Mouse (Mus musculus) lung, postnatal 25 days (tissue): ENCODE data around the gene Dlg2.

ENCODE experiments used
- DNase-seq: peaks from one replicate; pipeline ENCODE4 v3.0.0; 2022; ENCODE audit warnings: low spot score

Dlg2 gene

DNA sequence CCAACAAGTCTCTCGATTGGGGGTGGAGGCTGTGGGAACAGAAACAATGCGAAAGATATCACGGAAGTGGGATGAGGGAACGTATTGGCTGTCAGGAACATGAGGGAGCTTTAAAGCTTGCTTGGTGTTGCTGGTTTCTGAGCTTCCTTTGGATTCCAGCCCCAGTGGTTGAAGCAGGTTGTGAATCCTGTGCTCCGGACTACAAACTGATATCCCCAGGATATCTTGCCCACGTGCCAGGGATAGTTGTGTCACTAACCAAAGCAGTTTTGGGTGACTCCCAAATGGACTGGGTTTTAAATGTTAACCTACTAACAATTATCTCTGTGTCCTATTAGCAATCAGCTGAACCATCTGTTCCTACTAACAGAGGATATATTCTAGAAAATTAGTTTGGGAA is 1099.7 kb downstream of the Dlg2 start:
- DNase-seq: no peak

DNA sequence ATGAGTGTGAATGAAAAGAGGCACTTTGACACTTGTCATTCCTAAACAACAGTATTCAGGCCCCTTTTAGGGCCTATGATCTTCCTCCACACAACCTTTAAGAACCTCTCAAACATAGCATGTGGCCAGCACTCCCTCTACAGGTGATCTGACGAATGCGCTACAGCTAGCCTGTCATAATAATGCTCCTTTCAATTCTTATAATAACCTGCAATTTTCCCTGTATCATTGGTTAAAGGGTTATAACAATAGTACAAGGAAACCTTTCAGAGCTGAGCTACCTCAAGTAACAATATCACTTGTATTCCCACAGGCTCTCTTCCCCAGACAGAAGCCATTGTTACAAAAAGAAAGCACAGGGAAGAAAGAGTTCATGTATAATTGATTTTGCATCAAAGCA is 1105.7 kb downstream of the Dlg2 start:
- DNase-seq: no peak

DNA sequence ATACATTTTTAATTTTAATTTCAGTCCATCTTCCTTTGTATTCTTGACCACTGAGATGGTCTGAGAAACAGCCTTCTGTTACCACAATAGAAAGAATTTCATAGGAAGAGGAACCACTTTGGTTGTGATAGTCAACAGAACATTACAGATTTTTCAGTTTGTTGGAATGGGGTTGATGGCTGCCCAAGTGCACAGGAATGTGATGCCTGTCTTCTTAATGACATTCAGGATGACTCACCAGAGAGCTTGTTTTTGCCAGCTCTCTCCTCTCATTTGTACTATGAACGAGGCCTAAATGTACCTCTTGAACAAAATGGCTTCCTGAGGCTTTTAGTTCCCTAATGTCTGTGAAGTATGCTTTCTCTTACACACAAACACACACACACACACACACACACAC is 1107.1 kb downstream of the Dlg2 start:
- DNase-seq: no peak

DNA sequence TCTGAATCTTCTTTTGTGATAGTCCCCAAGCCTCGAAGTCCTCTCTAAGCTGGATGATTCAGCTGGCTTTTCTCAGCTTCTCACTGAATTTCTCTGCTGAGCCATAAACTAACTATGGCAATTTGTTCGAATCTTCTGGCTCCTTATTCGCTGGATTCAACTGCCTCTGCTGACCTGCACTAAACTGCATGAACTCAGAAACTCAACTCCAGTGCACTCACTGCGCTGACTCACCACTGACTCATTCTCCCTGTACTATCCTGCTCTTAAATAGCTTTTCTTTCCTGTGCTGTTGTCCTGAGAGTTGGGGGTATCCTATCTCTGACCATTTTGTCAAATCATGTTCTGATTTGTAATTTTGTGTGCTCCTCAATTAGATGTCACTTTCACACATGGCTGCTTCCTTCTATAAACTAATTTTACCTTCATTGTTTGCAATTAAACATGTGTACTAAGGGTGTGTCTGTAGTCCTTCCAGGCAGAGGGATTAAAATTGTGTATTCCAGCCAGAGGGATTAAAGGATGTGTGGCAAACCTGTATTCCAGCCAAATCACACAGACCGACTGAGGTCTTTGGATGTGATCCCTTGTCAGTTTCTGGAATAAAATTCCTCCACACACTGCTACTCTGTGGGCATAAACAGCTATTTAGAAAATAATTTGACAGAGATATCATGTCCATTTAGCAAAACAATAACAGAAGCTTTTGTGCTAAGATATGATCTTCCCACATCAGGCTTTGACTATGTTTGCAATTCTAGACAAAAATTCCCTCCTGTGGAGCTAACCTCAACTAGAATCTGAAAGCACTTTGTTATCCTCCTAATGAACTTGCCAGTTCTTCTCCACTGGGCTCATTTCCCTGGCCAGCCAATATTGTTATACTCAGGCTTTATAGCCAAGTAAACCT is 1115.0 kb downstream of the Dlg2 start:
- DNase-seq: no peak

DNA sequence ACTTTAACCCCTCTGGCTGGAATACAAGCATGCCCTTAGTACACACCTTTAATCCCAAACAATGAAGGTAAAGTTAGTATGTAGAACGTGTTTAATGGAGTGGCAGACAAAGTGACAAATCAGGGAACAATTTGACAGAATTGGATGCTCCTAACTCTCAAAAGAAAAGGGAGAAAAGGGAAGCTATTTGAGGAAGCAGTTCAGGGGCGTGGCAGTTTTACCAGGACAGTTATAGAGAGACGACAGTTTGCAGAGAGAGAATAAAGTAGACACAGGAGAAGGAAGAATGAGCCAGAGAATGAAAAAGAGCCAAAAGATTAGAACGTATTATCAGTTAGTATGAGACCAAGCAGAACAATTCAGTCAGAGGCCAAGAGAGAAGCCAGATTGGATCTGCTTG is 1122.1 kb downstream of the Dlg2 start:
- no peak for DNase-seq

DNA sequence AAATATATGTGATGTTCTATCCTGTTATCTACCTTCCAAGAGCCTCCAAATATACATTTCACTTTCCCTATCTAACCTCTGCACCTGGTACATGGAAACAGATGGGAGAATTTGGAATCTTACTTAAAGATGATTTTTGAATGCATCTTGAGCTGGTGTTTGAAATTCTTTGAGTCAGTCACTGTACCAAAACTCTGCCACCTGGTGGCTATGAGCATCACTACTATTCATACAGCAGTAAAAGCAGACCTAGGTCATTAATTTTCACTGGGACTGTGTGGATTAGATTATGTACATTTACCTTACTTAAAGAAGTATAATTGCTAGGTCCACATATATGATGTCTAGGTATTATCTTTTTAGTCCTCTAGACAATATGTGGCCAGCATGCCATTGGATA is 1124.8 kb downstream of the Dlg2 start:
- DNase-seq: no peak

DNA sequence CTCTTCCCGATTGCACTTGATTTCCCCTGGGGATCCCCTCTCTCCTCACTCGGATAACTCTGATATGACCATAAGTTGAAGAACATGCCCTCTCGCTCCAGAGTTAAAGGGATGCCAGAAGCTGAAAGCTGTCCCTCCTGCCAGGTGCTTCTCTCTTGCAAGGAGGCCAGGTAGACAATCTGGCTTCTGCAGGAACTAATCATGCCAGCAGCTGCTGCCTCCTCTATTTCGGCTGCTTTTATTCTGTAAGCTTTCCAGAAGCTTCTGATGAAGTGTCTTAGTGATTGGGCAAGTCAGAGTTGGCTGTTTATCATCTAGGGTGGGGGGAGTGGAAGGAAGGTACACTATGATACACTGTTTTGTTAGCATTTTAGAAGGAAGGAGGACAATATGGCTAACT is 1127.1 kb downstream of the Dlg2 start:
- no peak for DNase-seq

DNA sequence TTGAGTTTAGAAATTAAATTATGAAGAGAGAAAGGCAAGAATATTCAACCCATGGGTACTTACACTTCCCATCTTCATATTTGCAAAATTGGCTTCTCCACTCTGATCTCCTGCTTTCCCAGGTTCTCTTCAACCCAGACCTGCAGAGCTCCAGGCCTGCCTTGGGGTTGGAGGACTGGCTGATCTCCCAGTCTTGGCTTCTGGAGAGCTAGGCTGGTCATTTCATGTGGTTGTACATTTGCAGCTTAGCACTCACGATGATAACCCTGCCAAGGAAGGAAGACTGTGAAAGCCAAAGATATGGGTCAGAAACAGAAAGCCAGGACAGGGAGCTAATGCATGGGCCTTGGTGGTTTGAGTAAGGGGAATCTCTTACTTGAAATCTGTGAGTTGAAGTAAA is 1176.6 kb downstream of the Dlg2 start:
- DNase-seq: no peak

DNA sequence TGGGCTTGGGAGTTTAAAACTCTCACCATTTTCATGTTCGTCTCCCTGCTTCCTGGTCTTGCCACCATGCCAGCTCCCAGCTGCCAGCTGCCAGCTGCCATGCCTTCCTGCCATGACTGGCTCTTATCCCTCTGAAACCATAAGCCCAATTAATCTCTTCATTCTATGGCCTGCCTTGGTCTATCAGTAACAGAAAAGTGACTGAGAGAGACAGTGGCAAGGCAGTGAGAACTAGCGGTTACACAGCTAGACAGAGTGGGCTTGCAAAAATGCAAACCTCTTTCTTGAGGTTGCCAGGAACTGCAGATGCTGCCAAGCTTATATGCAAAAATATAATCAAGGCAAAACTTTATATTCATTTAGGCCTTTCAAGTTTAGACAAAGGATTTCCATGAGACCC is 1183.0 kb downstream of the Dlg2 start:
- no peak for DNase-seq

DNA sequence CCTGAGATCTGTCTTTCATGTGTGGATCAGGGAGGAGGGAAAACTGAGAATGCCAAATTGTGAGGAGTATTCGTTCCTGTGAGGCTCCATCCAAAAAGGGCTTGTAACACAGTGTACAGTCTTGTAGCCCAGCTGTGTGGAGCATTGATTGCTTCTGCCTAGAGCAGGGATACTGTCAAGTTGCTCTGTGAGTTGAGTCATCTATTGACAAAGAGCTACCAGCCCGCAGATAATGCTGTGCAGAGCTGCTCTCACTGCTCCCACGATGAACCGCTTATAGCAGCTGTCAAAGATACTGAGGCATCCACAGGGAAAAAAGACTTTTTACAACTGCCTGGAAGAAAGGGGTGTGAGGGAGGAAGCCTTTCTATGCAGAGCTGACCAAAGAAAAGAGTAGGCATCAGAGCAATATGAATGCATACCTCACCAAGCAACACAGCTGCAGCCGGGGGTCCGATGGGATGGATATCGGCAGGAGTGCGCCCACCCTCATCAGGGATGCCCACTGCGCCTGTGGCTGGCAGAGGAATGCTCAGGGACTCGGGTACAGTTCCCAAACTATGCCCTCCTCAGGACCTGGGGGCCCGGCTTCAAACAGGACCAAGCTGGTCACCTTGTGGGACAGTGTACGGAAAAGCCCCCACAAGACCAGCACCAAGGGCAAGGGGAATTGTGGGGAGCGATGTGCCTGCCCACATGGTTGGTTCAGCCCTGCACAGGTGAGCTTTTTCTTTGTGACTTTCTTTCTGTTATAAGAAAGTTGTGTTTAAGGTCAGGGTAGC is 1196.0 kb downstream of the Dlg2 start:
- DNase-seq: no peak

DNA sequence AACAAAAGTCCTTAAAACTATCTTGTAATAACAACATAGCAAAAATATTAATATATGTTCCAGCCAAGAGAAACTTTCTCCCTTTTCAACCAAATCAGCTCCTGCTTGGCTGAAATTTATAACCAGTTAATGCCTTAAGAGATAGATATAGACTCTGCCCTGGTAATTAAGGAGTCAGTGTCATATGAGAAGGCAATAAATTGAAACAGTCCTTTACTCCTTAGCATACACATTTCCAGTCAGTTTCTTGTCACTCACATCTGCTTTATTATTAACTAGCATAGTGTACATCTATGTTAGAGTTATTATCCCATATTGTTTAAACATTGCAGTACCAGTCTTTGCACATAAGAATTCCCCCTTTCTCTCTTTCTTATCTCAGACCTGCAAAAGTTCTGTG is 1197.9 kb downstream of the Dlg2 start:
- DNase-seq: no peak

DNA sequence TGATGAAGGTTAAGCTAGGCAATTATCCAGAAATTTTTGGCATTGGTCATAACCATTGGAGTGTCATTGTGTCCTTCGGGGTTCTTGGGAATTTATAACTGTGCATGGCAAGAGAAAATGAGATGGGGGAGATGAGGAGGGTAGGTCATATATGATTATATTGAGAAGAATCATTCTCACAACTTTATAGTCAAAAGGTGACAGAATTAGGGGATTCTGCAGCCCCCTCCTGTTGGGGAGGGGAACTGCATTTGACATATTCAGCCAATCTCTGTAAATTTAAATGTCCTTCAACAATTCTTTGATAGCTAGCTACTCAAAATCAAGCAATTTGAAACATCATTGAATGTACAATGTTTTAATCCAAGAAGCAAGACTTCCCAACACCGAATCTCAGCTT is 1201.5 kb downstream of the Dlg2 start:
- DNase-seq: no peak

DNA sequence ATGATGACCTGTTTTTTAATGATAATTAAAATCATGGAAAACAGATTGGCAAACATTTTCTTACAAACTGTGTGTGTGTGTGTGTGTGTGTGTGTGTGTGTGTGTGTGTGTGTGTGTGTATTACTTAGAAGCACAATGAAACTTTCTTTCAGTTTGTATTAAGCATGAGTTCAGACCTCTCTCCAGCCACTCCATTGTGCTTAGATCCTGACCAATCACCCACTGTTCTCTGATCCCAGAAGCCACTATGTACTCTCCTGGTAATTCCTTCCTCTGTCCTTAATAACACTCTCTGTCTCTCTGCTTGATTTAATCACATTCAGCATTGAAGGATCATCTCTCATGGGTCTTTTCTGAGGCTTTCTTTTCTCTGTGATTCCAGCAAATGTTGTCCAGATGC is 1211.5 kb downstream of the Dlg2 start:
- DNase-seq: no peak

DNA sequence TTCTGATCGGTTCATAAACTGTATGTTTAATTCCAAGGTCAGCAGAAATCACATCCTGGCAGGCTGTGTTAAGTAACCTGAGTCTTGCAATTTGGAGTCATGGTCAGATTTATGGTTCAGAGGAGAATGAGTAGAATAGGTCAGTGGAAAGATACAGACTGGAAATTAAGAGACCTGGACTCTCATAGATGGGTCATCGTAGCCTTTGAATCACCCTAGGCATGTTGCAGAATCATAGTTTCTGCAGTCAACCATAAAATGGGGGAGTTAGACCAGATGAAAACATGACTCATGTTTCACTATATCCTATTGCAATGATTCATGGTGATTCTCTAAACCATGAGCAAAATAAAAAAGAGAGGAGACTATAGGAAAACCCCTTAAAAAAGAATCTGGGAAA is 1213.4 kb downstream of the Dlg2 start:
- DNase-seq: no peak

DNA sequence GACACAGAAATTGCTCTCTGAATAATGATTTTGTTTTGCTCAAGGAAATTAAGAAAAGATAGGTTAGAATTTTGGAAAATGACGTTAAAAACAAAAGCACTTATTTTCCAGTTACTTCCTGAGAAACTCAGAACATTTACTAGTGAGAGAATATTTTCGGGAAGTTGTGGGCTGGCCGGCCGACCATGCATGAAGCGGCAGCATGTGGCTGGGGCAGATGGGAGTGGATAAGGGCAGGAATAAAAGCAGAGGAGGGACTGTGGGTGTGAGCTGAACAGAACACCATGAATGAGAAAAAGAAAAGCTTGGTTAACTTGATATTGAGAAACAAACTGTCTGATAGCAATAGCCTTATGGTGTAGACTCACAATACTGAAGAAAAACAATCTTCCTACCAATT is 1233.4 kb downstream of the Dlg2 start:
- DNase-seq: no peak

DNA sequence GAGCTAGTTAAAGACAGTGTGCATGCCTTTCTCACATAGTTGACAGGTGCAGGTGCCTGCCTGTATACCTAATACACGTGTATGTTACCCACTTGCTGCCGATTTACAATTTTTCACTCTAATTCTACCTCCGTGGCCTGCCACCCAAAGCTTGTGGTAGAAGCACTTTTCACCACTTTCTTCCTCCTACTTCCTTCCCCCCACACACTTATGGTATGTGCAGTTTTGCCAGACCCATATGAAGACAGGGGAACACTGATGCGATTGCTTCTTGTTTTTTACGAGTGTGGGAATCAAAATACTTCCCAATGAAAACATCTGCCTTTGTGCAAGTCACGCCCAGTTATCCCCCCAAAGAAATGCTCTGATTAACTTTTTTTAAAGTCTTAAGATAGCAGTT is 1234.7 kb downstream of the Dlg2 start:
- no peak for DNase-seq

DNA sequence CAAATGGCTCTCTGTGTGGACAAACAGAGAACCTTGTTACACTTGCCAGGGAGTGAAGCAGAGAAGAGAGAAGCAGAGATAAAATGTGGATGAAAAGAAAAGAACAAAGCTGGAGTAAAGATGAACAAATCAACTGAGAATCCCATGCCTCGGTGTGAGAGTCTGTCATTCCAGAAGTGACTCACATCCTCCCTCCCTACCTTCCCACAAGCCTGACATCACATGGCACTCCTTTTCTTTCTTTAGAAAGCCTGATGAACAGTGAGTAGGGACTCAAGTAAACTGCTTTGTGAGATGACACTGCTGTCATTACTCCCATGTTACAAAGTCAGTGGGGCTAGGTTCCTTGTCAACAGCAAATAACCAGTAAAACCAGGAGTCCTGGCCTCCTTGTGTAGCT is 1239.3 kb downstream of the Dlg2 start:
- no peak for DNase-seq

DNA sequence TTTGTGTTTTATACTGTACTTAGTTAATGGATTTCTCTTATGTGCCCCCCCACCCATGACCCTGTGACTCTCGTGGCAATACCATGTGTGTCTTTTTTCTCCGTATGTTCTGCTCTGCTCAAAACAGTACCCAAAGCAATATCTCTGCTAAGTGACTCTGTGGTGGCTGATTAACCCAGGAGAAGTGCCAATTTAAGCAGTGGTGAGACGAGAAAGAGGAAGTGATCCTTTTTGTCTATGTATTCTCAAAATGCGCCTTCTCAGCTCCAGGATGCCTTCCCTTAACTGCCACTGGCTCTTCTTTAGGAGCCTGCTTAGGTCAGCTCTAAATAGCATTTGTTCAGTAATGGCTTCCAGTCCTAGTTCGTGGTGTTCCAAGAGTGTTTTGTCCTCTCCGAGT is 1240.2 kb downstream of the Dlg2 start:
- DNase-seq: no peak

DNA sequence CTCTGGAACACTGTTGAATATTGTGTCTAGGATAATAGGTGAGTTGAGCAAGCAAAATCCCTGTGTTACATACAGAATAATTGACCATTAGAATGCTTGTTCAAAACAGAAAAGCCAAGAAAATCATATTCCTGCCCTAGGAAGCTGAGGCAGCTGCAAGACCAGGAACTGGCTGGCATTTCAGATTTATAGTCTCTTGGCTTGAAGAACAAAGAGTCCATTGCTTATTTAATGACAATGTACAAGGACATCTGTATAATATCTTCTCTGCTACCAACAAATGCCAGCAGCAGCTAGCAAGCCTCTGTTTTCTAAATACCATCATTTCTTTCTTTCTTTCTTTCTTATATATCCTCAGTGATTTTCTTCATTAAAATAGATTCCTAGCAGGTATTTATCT is 1243.8 kb downstream of the Dlg2 start:
- DNase-seq: no peak

DNA sequence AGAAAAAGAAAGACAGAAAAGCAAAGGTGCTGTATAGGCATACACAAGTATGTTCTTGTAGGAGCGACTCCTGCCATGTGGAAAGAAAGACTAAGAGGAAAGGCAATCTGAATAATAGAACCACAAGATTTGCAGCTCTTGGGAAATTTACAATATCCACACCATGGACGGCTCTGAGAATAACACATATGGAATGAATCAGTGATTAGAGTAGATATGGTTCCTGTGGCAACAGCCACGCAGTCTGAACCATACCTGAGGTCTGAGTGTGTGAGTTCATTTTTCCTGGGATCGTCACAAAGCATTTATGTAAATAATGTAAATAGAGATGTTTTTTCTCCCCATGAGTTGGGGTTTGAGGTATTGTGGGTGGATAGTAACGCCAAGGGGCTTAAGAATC is 1247.9 kb downstream of the Dlg2 start:
- no peak for DNase-seq

DNA sequence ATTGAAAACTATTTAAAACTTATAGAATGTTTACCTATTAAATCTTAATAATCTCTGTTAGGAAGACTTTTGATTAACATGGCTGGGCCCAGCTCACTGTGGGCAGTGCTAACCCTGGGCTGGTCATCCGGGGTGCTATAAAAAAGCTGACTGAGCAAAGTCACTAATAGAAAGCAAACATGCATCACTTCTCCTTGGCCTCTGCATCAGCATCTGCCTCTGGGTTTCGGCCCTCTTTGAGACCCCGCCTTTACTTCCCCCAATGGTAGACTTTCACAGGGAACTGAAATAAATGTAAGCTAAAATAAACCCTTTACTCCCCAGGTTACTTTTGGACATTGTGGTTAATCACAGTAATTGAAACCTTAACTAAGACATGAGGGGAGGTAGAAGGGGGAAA is 1264.3 kb downstream of the Dlg2 start:
- DNase-seq: no peak

DNA sequence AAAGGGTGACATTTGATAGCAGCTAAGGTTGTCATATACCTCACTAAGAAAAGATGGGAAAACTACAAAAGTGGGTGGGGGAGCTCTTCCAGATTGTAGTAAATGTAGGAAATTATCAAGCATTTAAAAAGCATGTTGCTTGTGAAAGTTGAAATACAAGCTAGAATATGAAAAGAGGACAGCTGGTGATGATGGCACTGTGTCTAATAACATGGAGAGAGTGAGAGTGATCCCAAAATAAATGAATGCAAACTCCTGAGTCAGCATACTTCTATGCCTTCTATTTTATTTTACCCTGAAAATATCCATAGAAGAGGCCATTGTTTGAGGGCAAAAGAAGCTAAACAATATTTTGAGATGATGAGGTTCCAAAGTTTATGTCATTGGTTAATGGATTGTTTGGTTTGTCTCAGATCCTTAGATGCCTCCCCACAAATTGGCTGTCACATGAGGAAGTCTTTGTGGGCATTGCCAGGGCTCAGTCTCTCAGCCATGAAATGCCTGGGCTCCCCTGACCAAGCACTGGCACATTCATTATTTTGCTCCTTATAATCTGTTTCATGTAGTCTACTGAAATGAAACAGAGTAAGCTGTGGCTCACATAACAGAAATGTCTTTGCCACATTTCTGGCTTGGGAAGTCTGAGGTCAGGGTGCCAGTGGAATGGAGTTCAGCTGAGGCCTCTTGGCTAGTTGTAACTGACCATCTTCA is 1276.8 kb downstream of the Dlg2 start:
- DNase-seq: no peak

DNA sequence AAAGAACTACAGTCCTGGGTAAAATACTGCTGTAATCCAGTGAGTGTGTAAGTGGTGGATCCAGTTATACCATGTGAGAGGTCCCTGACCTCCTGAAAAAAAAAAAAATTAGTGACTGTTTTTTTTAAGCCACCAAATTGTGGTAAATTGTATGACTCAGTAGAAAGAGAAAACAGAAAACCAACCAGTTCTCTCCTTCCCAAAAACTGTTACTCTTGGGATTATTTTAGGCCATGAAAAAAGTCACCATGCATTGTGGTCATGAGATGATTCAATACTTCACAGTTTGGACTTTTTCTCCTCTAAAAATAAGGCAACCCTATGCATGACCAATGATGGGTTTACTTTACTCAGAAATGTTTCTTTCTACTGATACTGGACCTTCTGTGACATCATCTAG is 1291.2 kb downstream of the Dlg2 start:
- DNase-seq: no peak
